Mouse (Mus musculus): Measurements from ENCODE around the gene Cenpv.
A peak's percentile ranks its signal among the peaks of the same experiment; 100 is the strongest.

The Cenpv gene

DNA sequence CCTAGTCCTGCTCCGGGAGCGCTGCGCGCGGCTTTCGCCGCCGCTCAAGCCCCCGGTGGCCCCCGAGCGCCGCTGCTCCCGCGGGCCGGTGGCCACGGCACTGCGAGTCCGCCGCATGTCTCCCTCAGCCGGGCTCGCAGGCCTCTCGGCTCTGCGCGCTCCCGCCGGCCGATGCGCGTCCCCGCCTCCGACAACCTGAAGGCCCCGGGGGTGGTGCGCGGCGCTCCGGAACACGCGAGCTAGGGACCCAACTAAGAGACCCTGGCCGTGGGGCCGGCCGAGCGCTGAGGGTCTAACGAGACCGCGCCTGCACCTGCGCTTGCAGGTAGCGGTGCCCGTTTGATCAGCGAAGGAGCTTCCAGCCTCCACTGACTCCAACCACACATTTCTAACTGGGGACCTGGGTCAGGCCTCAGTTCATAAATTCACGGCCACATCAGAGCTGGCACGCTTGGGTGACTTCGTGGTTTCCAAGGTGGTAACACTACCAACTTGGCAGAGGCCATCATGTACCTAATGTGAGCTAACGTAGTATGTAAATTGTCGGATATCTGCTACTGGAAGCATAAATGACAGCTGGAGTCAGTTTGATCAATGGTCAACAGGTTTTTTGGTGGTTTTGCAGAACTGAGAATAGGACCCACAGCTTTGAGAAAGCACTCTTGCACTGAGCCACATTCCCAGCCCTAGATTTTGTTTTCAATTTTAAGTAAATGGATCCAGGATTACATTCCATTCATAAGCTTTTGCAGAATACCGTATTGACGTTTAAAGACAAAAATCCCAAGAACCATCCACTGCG is at the start of gene Cenpv:
Gene Cenpv (minus strand): TSS at position 173 of the 802 bp plus-strand sequence.
- peak; percentile 81 for DNase-seq

DNA sequence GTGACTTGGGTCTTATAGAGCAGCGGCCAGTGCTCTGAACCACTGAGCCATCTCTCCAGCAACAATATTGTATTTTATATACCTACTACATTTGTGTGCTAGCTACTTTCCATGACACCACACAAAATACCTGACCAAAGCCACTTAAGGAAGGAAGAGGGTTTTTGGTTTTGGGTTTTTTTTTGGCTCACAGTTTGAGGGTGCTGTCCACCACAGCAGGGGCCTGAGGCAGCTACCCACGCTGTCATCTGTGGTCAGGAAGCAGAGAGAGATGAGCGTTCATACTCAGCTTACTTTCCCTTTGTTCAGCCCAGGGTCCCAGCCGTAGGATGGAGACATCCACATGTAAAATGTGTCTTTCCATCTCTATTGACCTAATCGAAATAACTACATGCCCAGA is 48.0 kb upstream of the Cenpv start:
- DNase-seq: no peak

DNA sequence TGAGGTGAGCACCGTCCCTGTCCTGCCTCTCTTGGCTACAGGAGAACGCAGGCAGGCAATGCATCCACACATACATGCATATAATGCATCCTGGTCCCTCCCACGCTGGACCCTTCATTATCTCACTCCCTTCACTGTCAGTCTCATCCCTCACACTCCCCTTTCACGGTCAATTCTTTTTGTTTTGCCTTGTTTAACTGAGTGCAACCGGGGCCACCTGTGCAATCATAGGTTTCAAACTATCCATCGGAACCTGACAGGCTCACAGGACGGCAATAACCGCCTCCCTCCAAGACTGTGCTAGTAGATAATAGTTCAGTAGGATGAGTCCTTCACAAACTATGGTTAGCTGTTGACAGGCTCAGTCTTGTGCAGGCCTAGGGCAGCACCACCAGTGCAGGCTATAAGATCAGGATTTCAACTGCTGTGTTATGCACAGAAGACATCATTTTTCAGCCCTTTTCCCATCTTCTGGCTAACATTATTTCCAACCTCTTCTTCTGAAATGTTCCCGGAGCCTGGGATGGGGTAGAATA is 45.7 kb upstream of the Cenpv start:
- DNase-seq: no peak

DNA sequence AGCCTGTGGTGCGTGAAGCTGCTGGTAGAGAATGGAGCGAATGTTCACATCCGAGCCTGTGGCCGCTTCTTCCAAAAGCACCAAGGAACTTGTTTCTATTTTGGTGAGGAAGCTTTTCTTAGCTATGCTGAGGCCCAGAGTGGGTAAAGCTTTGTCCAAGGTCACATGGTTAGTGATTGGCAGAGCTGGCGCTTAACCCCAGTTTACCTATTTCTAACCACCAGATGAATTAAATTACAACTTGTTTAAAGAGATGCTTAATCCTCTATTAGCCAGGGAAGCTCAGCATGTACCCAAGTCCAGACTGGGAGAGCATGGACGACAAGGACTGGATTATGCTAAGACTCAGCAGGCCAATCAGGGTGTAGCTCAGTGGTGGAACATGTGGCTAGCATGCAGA is 44.0 kb upstream of the Cenpv start:
- DNase-seq: no peak

DNA sequence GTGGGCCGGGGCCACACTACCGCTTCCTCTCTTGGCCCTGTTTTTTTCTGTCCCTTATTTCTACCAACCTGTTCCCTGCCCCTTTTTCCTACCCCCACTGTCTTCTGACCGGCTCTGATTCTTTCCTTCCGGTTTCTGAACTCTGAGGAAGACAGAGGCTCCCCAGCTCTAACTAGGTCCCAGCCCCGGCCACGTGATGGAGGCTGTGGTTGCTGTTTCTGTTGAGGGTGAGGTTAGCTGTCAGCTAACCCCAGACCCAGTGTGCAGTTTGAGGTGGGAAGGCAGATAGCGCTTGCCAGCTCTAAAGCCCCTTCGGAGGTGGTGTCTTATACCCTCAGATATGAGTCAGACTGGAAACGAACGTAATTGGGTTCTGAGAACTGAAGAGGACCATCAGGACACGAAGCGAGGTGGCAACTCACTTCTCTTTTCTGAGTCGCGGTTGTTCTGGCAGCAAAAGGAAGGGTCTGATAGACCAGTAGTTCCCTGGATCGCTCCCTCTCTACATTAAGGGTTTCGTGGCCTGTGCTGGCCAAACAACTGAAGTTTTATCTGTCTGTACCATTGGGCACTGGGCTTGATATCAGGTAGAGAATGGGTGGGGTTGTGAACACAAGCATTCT is 37.6 kb upstream of the Cenpv start:
- DNase-seq: peak; percentile 86

DNA sequence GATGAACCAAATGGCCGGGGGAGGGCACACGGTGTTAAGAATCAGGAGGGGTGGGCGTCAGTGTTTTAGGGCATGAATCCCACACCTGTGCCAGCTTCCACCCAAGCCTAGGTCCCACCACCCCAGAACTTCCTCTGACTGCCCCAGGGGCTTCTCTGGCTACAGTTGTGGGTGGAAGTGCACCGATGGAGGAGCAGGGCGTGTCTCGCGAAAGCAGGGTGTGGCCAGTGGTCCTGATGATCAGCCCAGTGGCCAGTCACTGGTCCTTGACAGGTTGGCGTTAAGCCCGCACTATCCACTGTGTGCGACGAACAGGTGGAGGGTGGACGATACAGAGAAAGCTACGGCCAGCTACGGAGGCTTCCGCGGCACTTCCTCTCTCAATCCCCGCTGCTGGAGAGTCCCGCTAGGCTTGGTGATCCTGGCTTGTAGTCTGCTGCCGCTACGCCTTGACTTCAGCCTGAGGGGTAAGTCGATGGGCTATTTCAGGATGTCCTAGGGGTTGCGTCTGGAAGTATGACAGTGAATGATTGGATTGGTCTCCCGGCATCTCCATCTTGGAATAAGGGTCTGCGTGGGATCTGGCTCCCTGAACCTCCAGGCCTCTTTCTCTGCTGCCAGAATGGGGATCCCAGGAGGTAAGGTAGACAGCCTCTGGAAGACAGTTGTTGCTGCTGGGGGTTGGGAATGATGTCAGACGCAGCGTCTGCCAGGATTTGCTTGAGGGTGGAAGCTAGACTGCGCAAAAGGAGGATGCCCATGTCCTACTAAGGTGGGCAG is 36.8 kb upstream of the Cenpv start:
- peak; percentile 51 for DNase-seq

DNA sequence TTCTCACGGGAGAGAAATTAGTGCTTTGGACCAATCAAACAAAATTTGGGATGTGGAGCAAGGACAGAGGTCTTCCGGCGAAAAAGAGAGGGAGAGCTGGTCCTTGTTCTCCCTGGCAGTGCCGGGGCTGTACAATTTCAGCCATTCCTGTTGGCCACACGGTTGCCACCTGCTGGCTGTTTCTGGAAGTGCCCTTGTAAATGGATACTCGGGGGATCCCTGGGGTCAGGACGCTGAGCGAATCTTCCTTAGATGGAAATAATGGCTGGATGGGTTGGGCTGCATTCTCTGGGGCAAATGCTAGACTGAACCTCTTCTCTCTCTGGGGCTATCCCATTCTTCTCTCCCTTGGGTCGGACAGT is 36.2 kb upstream of the Cenpv start:
- DNase-seq: peak; percentile 90

DNA sequence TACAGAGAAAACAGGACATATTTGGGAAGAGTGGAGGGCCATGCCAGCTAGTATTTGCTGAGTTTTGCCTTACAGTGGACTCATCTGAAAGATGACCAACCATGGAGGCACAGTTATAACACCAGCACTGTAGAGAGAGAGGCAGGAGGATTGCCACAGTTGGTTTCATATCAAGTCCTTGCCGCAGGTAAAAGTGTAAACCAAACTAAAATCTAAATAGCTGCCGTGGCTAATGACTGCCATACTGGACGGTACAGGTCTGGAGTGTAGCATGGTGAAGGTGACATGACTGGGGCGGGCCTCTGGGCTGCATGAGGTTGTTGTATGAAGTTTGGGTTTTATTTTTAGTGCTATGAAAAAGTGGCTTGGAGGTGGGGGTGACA is 35.6 kb upstream of the Cenpv start:
- no peak for DNase-seq

DNA sequence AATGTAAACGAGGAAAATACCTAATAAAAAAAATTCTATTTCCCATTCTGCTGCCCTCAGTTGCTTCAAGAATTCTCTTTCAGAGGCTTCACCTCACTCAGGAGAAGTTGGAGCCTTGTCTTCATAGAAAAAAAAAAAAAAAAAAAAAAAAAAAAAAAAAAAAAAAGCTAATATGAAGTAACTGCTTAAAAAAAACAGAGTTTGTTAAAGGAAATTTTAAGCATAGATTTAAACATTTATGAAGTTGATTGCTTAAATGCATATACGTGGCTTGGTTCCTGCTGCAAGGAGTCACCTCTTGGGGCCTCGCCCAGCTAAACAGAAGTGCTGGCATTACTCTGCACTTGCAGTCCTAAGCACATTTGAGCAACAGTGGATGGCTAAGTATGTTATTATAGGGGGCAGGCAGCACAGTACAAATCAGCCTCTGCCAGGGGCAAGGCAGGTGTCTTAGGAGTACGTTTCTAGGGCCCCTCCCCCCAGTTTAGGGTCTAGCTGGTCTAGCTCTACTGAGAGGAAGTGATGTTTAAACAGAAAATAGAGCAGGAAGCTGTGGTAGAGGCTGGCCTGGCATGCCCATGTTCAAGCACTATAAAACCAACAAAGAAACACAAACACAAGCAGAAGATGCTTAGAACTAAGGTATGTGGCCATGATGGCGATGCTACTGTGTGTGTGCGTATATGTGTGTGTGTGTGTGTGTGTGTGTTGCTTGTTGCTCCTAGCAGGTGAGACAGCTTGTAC is 35.1 kb upstream of the Cenpv start, which contains the start of gene Trpv2:
Gene Trpv2 (plus strand): TSS at position 528 of the 744 bp plus-strand sequence.
- peak; percentile 90 for DNase-seq

DNA sequence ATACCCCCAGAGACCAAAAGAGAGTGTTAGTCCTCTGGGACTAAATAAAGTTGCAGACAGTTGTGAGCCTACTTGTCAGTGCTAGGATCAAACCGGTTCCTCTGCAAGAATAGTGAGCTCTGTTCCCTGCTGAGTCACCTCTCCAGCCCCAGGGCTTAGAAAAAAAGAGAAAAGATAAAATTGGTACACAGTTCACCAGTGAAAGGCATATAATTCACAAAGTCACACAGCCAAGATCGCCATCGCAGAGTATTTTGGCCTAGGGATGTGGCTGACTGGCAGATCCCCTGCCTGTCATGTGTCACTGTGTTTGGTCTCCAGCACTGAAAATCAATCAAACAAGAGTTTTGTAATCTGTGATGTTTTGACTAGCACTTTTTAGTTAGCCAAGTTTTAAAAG is 29.2 kb upstream of the Cenpv start:
- no peak for DNase-seq

DNA sequence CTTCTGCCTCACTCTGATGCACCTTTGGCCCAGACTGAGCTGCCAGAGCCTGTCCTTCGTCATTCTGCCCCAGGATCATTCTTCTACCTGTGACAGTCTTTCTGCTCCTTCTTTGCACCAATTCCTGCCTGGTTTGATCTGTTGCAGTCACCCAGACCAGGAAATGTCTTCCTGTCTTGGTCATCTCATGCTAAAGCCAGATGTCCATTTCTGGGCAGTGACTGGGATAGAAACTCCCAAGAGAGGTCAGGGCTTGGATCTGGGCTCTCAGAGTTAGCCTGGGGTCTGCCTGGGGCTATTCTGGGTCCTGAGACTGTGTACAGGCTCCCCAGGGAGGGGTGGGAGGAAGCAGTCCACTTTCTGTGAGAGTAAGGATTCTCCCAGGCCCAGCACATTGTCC is 27.1 kb upstream of the Cenpv start:
- no peak for DNase-seq

DNA sequence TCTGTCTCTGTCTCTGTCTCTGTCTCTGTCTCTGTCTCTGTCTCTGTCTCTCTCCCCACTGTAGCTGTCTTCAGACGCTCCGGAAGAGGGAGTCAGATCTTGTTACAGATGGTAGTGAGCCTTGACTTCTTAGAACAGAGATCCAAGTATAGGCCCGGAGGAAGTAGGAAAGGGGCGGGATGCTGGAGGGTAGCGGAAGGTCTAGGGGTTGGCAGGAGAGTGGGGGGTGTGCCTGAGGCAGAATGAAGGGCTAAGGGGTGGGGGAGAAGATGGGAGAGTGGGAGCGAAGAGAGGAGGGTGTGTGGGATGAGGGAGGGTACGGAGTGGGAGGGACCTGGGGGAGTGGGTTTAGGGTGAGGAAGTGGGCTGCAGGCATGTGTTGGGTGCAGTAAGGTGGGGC is 26.7 kb upstream of the Cenpv start:
- no peak for DNase-seq

DNA sequence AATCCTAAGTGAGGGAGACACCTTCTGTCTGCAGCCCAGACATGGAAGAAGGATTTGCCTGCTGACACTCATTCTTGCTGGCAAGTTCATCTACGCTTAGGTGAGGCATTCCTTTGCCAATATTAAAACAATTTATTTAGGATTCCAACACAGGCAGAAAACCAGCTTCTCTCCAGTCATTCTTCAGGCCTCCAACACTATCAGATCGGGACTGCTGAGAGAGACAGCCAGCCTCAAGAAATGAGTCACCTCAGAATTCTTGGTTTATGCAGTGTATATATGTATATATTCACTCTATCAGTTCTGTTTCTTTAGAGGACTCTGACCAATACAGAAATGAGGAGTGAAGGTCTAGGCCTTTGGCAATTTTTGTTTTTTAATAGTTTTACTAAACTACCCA is 24.5 kb upstream of the Cenpv start:
- no peak for DNase-seq

DNA sequence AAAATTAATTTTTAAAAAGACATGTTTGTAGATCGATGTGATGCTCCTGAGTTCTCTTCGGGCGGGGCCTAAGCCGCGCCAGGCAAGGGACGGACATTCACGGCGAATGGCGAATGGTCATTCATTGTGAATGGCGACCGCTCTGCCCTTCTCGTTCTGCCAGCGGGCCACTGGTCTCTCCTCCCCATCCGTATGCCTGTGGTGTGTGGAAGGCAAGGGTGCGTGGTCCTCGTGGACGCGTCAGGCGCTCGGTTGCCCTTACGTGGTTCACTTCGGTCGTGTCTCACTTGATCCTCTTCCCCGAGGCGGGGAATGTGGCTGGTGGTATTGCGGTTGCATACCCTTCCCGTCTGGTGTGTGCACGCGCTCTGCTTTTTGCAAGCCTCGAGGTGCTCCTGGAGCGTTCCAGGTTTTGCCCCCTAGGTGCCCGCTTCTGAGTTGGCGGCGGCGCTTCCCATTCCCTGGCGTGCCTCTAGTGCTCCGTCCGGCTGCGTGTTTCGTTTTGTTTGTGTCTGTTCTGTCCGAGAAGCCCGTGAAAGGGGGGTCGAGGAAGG is 21.5 kb upstream of the Cenpv start:
- DNase-seq: peak; percentile 23

DNA sequence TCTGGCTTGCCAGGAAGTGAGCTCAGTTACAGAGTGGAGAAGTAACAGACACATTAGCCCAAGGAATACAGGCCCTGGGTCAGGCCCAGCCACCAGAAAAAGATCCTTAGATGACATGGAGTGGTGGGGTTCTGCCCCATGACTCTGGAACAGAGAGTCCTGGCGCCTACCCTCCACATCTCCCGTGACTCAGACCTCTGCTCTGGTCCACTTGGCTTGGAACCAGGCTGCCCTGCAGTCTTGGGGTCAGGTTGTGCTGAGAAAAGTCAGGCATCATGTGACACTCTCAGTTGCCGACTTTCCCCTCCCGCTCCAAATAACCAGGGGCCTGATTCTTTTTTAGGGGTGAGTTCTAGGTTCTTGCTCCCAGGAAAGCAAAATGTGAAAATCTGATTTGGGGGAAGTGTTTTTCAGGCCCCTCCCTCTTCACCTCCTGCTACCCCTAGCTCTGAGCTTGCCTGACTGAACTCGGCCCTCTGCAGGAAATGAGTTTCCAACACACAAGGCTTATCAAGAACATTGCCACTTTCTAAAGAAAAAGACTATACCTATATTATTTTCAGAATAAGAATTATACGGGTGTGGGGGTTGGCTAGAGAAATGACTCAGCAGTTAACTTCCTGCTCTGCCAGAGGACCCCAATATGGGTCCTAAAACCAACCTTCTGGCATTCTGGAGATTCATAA is 20.0 kb upstream of the Cenpv start:
- DNase-seq: peak; percentile 28

DNA sequence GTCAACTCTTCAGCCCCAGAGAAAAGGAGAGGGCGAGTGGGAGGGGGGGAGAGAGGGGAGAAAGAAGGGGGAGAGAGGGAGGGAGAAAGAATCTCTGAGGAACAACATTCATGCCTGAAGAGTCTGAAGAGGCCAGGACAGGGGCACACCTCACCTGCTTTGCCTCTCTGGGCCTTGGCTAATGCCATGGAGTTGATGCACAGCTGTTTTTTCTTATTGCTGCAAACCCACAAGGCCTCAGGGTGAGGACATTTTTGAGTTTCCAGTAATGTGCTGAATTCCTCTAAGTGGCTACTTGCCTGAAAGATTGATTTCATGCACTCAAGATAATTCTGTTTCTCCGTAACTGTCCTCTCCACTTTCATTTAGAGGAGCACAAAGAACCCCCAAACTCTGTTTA is 19.1 kb upstream of the Cenpv start:
- DNase-seq: no peak

DNA sequence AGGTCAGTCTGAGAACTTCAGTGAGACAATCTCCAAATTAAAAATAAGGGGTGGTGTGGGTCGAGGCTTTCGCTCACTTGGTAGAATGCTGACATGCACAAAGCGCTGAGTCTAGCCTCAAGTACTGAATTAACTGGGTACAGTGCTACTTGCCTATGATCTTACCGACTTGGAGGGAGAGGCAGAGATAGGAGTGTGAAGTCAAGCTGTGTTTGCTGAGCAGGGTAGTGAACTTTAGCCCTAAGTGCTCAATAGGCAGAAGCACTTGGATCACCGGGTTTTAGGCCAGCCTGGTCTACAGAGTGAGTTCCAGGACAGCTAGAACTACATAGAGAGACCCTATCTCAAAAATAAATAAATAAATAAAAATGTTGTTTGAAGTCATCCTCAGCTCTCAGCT is 18.1 kb upstream of the Cenpv start:
- no peak for DNase-seq

DNA sequence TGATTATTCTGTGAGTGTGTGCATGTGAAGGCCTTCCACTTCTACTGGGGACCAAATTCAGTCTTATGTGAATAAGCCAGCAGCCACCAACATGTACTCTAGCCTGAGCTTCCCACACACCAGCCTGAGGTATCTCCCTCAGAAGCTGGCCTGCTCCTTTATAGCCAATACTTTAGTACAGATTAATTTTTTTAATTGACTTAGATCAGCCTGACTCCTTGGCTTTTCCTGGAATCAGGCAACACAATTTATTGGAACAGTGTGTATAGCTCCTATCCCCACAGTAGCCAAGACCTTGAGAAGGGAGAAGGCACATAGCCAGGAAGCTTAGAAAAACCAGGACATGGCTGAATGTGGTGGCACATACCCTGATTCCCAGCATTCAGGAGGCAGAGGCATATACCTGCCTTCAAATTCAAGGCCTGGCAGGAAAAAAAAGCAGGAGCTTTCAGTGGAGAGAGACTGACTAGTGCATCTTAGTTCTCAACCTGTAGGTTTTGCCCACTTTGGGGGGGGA is 16.9 kb upstream of the Cenpv start:
- no peak for DNase-seq

DNA sequence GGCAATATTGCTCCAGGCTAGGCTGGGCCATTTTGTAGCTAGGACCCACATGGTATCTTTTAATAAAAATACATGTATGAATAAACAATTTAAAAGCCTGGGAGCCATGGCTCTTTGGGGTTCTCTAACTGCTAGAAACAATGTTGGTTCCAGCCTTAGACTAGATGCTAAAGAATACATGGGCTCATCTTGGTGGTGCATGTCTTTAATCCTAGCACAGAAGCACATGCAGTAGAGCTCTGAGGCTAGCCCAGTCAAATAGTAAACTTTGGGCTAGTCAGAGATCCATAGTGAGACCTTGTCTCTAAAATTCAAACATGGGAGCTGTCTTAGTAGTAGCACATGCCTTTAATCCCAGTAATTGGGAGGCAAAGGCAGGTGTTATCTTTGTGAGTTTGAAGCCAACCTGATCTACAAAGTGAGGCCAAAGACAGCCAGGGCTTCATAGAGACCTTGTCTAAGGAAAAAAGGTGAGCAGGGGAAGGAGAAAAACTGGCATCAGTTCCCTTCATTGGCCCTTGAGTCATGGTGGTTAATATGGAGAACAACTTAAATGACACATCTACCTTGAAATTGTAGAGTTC is 16.0 kb upstream of the Cenpv start:
- DNase-seq: no peak

DNA sequence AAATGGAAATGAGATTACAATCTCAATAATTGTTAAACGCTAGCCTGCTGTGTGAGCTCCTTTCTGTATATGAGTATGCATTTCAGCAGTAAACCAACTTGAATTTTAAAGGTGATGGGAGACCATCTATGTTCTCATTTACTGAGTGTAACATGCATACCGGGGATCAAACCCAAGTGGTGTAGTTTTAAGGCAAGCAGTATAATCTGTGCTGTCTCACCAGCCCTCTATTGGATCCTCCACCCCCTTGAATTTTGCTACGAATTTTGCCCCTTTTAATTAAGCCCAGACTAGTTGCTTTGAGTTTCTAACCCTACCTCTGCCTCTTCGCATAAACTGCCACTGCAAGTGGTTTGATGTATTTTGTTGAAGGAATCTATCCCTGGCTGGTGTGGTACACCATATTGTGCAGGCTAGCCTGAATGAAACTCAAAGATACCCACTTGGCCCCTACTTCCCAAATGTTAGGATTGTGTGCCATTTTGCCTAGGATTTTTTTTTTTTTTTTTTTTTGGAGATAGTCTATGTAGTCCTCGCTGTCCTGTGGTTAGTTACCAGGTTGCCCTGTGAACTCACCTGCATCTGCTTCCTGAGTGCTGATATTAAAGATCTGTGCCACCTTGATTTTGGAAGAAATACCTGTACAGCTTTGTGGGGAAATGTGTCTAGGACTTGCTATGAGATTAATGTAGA is 15.2 kb upstream of the Cenpv start:
- no peak for DNase-seq

DNA sequence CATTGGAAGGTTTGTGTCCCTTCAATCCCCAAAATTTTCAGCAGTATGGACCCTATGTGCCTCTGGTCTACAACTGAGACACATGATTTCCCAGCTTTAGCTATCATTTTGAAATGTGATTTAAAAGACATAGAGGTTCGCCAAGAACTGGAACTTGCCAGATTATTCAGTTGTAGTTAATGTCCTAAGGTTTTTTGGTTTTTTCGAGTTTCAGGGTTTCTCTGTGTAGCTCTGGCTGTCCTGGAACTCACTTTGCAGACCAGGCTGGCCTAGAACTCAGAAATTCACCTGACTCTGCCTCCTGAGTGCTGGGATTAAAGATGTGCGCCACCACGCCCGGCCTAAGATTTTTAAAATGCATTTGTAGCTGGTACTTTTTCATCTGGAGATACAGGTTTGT is 14.6 kb upstream of the Cenpv start:
- no peak for DNase-seq

Measured in thymus, postnatal 14 days (tissue).